Mouse (Mus musculus): ENCODE data around the gene Cisd1.
A peak's percentile ranks its signal among the peaks of the same experiment; 100 is the strongest.

The Cisd1 gene

GRCm38 (mm10) chr10:71326789-71327188 lies 18.0 kb downstream of the Cisd1 start:
- peak; percentile 88 for DNase-seq (ENCODE audit: low spot score)

DNA sequence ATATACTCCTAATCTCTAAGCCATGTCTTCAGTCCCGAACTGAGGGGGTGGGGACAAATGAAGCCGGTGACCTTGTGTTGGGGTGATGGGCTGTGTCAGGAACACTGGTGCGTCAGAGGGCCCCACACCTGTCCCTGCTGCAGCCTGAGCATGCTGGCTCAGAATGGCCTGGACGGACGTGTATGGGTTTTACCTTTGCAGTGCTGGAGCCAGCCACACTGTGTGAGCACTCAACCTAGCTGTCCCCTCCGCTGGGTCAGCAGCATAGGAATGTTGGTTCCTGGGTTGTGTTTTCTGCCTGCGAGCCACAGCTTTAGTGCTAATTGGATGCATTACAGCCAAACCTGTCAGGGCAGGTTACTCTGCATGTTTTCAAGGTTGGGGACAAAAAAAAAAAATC lies 18.6 kb downstream of the Cisd1 start:
- DNase-seq (ENCODE audit: low spot score), result no peak

- no peak for DNase-seq (ENCODE audit: low spot score)
Measured at GRCm38 (mm10) chr10:71323669-71324068, 21.1 kb downstream of the Cisd1 start.

DNA sequence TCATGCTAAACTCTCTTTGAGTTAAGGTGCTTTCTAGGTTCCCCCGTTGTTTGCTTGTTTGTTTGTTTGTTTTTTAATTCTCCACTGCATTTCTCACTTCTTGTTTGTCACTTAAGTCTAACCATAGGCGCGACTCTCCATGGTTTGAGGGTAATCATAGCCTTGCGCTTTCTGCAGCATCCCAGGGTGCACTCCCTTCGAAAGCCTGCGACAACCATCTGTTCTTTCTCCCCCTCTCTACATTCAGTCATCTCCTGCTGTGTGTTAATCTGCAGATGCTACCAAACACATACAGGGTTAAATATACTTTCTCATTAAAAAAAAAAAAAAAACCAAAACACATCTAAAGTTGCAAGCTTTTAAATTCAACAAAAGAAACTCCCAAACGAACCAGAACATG lies 28.3 kb downstream of the Cisd1 start:
- DNase-seq (ENCODE audit: low spot score), result no peak

DNA sequence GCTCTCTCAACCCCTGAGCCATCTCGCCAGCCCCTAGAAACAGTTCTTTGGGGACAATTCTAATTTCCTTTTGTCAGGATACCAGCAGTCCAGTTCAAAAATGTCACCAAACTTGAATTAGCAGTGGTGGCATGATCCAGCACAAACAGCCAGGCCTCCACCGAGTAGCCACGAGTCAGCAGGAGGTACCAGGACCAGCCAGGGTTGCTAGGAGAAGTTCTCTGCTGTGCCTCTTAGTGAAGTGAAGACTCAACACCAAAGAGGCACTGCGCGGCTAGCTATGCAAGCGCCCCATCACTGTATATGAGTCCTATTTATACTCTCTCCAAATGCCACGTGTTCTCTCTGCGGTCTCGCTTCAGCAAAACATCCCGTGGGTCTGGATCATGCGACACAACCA lies 28.7 kb downstream of the Cisd1 start:
- no peak for DNase-seq (ENCODE audit: low spot score)

DNA sequence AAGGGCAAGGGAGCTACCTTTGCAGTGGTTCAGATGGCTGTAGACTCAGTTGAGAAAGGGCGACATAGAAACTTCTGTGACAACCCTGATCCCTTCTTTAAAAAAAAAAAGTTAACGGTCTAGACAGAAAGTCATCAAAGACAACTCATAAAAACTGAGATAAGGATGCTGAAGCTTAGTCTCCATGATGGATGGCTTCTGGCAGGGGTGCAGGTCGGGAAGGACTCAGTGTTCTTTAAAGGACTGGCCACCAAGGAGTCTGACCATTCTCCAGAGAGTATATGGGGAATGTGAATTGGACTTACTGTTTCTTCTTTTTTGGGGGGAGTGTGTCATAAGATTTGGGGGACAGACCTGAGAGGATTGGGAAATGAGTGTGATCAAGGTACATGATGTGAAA lies 30.2 kb downstream of the Cisd1 start:
- DNase-seq (ENCODE audit: low spot score), result no peak

DNA sequence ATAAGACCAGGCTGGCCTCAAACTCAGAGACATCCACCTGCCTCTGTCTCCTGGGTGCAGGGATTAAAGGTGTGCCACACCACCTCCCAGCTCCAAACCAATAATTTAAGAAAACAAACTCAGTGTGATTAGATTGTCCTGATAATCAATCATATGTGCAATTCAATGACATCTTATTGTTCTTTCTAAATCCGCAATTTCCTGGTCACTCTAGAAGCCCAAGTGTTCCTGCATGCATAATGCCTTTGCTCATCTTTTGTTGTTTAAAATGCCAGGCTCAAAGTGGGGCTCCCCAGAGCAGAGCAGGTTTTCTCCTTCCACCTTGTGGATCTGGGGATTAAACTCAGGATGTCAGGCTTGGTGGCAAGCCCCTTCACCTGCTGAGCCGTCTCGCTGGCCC lies 34.5 kb downstream of the Cisd1 start:
- DNase-seq (ENCODE audit: low spot score), result no peak

GRCm38 (mm10) chr10:71308199-71308598 lies 36.6 kb downstream of the Cisd1 start:
- DNase-seq (ENCODE audit: low spot score), result no peak

- DNase-seq (ENCODE audit: low spot score), result no peak
Measured at GRCm38 (mm10) chr10:71306759-71307158, 38.0 kb downstream of the Cisd1 start.

DNA sequence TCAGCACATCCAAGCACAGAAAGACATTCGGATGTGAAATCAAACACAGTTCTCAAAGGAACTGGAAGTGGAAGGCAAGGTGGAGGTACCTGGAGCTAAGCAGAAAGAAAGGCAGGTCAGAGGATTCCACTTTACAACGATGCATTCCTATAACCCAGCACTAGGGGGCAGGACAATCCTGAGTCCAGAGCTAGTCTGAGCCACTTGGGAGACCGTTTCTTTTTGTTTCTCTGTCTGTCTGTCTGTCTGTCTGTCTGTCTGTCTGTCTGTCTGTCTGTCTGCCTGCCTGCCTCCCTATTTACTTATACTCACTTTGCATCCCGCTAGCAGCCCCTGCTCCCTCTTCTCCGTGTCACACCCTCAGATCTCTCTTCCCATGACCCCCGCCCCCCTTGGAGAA lies 38.6 kb downstream of the Cisd1 start:
- DNase-seq (ENCODE audit: low spot score), result peak; percentile 79

DNA sequence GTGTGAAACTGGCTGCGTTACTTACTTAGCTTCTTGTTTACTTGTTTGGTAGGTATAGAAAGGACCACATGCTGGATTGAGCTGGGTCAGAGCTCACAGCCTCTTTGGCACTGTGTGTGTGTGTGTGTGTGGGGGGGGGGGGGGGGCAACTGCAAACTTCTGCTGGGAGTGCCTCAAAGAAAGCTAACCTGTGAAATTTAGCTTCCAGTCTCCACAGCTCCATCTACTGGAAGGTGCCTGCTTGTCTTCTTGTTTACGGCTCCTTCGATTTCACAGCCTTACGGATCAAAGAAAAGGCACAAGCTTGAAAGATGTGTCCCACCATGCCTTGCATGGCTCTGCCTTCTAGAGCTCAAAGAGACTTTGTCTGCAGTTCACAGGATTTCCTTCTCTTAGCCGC lies 42.3 kb downstream of the Cisd1 start:
- peak; percentile 64 for DNase-seq (ENCODE audit: low spot score)

DNA sequence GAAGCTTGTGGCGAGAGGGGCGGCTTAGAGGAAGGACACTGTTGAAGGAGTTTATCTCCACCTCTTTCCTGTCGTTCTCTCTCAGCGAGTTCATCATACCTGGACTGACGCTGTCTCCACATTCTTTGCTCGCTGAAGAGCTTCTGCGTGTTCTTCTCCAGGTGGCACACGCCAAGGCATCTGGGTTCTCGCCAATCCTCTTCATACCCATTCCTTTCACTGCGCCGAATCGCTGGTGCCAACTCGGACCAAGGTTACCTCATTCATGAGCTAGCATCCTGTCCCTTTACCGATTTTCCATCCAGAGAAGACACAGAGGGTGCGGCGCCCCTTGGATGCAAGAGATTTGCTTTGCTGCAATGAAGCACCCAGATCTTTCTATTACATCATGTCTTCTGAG lies 44.6 kb downstream of the Cisd1 start:
- DNase-seq (ENCODE audit: low spot score), result no peak

GRCm38 (mm10) chr10:71293245-71293644 lies 51.5 kb downstream of the Cisd1 start:
- DNase-seq (ENCODE audit: low spot score), result no peak

- peak; percentile 48 for DNase-seq (ENCODE audit: low spot score)
Measured at GRCm38 (mm10) chr10:71292254-71292653, 52.5 kb downstream of the Cisd1 start.

DNA sequence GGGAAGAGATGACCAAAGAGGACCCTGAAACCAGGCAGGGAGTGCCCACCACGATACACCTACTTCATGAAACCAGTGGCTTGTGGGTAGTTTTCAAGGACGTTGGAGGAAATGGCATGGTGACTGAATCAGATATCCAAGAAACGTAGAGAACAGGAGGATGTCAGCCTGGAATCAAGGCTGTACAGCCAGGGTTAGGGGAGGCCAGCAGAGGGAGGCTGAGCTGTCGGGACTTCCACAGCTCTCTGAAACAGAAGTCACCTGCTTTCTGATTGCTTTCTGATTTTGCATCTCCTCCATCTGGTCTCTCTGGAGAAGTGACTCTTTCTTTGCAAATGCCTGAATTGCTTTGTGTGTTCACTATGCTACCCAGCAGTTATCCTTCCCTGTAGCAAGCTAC lies 53.0 kb downstream of the Cisd1 start:
- no peak for DNase-seq (ENCODE audit: low spot score)

GRCm38 (mm10) chr10:71291179-71291661 lies 53.5 kb downstream of the Cisd1 start:
- DNase-seq (ENCODE audit: low spot score), result no peak

- DNase-seq (ENCODE audit: low spot score), result peak; percentile 85
Measured at GRCm38 (mm10) chr10:71285126-71285580, 59.6 kb downstream of the Cisd1 start, which contains the start of gene Ube2d1. Gene Ube2d1 (minus strand): TSS chr10:71285262.

DNA sequence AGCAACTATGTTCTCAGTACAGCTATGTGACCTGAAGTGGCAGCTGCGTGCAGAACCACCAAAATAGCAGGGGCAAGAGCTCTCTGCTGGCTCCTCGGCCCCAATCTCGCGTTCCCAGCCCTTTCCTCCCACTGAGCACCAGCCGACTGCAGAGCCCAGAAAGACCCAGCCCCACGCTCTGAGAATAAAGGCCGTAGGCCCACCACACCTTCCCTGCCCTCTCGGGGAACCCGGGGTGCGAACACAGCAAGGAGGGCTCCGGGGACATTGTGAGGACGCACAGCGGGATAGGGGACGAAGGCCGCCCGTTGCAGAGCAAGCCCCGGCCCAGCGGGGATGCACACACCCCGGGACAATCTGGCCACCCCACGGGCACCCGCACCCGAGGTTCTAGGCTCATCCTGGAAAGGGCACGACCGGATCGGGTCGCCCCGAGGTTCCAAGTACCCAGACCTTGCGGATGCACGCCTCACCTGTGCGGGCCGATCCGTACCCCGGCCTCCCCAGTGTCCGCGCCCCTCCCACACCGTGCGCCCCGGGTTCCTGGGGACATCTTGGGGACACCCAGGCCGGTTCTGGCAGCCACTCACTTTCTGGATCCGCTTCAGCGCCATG lies 60.1 kb downstream of the Cisd1 start:
- peak; percentile 64 for DNase-seq (ENCODE audit: low spot score)

- peak; percentile 22 for DNase-seq (ENCODE audit: low spot score)
Measured at GRCm38 (mm10) chr10:71284131-71284510, 60.6 kb downstream of the Cisd1 start.
